Mouse (Mus musculus) heart, embryonic 16.5 days (tissue): ENCODE results near the gene Gm17018. TPM values are rescaled to one million over a fixed set of nuclear protein-coding genes. Genes with fewer than 3 reads are reported as not detected.

Experiments
- ATAC-seq: fragments of 200-750 bp; cut with Nextera tagmentation; replicated peaks from 2 replicates; pipeline ENCODE4 v1.8.0; 2017; ENCODE audit warnings: moderate number of reproducible peaks; ENCODE audit not compliant: insufficient read depth, low FRiP score; ENCODE audit errors: extremely low read depth
- H3K27ac ChIP-seq: fragments of 300-500 bp; sonication (generic); 2 replicates; pipeline ENCODE4 v1.5.1; 2014; ENCODE audit warnings: mild to moderate bottlenecking, low read length, control low read depth, moderate library complexity
- H3K27me3 ChIP-seq: fragments of 300-500 bp; sonication (generic); 2 replicates; pipeline ENCODE4 v1.6.1; 2014; ENCODE audit warnings: low read length, mixed read lengths; ENCODE audit not compliant: control insufficient read depth, insufficient read depth
- H3K36me3 ChIP-seq: fragments of 300-500 bp; sonication (generic); 2 replicates; pipeline ENCODE4 v1.6.1; 2014; ENCODE audit not compliant: control insufficient read depth, insufficient read depth
- H3K4me1 ChIP-seq: fragments of 300-500 bp; sonication (generic); 2 replicates; pipeline ENCODE4 v1.6.1; 2014; ENCODE audit warnings: low read length, mixed read lengths; ENCODE audit not compliant: control insufficient read depth, insufficient read depth
- H3K4me2 ChIP-seq: fragments of 300-500 bp; sonication (generic); 2 replicates; pipeline ENCODE4 v1.6.1; 2014; ENCODE audit warnings: low read depth, mild to moderate bottlenecking, control low read depth, low read length
- H3K4me3 ChIP-seq: fragments of 300-500 bp; sonication (generic); 2 replicates; pipeline ENCODE4 v1.5.1; 2014; ENCODE audit warnings: mild to moderate bottlenecking, control low read depth, low read length
- H3K9ac ChIP-seq: fragments of 300-500 bp; sonication (generic); 2 replicates; pipeline ENCODE4 v1.6.1; 2014; ENCODE audit warnings: low read length, control low read depth
- H3K9me3 ChIP-seq: fragments of 300-500 bp; sonication (generic); replicated peaks from 2 replicates; pipeline ENCODE4 v1.6.1; 2016; ENCODE audit warnings: low read length; ENCODE audit not compliant: control insufficient read depth
- WGBS: fragments of 180-500 bp; shearing (Covaris S2); extraction: QIAGEN DNeasy Blood & Tissue Kit; methylation state at CpG from one replicate; pipeline ENCODE4 v1.1.7; 2014; 5-methylcytosine and 5-hydroxymethylcytosine counted together
- polyA plus RNA-seq: library from polyadenylated mRNA; unstranded; fragments of >200 nt; fragmentation: Nextera tagmentation; extraction: Ambion mirVana; gene quantifications from 2 replicates; pipeline ENCODE4 v1.2.1, GENCODE M21; 2015

Gm17018 gene
- polyA plus RNA-seq, 1 experiment from 2014 or later: 32.0 TPM

DNA sequence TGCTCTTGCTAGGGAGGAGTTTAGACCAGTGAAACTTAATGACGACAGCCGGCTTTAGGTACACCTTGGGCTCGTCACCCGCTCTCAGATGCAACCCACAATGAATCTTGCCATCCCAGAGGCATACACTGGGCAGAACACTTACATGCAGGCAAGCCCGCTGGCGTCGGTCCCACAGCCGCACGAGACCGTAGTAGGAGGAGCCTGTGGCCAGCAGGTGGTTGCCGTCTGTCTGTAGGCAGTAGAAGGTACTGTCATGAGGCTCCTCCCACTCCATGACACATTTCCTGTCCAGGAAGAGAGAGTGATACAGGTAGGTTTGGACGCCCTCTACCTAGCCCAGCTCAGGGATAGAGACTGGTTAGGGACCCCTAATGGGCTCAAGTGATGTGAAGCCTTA is 18.6 kb downstream of the Gm17018 start:
- H3K4me3 ChIP-seq: no peak overlapping the region

GRCm38 (mm10) chr19:45579416-45579815 is 19.0 kb downstream of the Gm17018 start:
- H3K27me3 ChIP-seq: no peaks in the 10 kb centered on the region
- H3K4me1 ChIP-seq: peaks cover 34% of the 10 kb centered on the region
- 0 out of 2 replicates have a peak, but pooled peaks have one; percentile 14 for ATAC-seq

More for the DNA sequence above, 18.6 kb downstream of the Gm17018 start:
- Histone ChIP-seq H3K27ac (no peak overlapping the region), H3K9ac (no peak overlapping the region), H3K4me1 (peaks cover 37% of the 10 kb centered on the region), H3K36me3 (peaks cover 15% of the 10 kb centered on the region), H3K27me3 (no peaks in the 10 kb centered on the region), H3K9me3 (no peaks in the 10 kb centered on the region), H3K4me2 (no peak overlapping the region)
- ATAC-seq: 0 out of 2 replicates have a peak, but pooled peaks have one; percentile 2
- 69% methylated on average over 12 of the region's 12 CpGs for WGBS

DNA sequence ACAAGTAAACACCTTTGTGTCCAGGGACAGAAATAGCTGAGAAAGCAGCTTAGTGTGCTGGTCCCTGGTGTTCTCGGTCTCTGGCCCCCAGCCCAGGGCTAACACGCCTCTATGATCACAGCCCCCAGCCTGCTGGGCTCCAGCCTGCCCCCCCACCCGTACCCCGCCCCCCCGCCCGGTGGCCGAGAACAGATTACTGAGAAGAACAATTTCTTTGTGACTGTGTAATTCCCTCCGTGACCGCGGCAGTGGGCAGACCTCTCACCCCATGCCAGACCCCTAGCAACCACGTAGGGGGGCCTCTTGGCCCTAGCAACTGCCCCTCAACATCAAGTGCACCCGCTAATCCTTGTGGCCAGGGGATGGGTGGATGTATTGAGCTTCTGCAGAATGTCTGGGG is 19.8 kb downstream of the Gm17018 start:
- no peak overlapping the region for H3K4me3 ChIP-seq
- H3K4me1 ChIP-seq: peaks cover 26% of the 10 kb centered on the region
- no peaks in the 10 kb centered on the region for H3K27me3 ChIP-seq
- no peak for ATAC-seq
- no peak overlapping the region for H3K4me2 ChIP-seq
- no peak overlapping the region for H3K9ac ChIP-seq
- peaks cover 15% of the 10 kb centered on the region for H3K36me3 ChIP-seq
- no peak overlapping the region for H3K27ac ChIP-seq
- WGBS: 71% methylated on average over 12 of the region's 12 CpGs
- H3K9me3 ChIP-seq: no peaks in the 10 kb centered on the region

More at GRCm38 (mm10) chr19:45579416-45579815, 19.0 kb downstream of the Gm17018 start:
- Histone ChIP-seq H3K27ac (no peak overlapping the region), H3K9ac (no peak overlapping the region), H3K4me3 (no peak overlapping the region), H3K4me2 (no peak overlapping the region), H3K36me3 (peaks cover 15% of the 10 kb centered on the region), H3K9me3 (no peaks in the 10 kb centered on the region)
- 65% methylated on average over 7 of the region's 7 CpGs for WGBS

DNA sequence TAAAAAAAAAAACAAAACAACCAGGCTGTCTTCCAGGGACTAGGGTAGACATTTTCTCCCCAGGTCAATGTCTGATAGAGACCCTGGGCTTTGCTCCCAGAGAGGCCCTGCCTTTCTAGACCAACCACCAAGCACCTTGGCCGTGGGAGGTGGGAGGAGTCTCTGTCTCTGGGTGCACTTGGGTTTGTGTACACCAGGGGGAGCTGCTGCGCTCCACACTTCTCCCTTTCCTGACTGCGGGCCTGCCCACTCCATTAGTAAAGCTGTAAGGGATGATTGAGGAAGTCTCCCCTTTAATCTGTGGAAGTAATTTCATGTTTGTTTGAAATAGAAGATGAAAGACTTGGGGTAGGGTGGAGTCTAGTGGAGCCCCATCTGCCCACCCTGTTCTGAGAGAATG is 20.8 kb downstream of the Gm17018 start:
- Histone ChIP-seq H3K4me3 (no peak overlapping the region), H3K27ac (no peak overlapping the region), H3K4me2 (no peak overlapping the region), H3K36me3 (peaks cover 18% of the 10 kb centered on the region), H3K9me3 (no peaks in the 10 kb centered on the region), H3K9ac (no peak overlapping the region), H3K4me1 (peaks cover 17% of the 10 kb centered on the region), H3K27me3 (no peaks in the 10 kb centered on the region)
- WGBS: 65% methylated on average over 3 of the region's 3 CpGs
- no peak for ATAC-seq

DNA sequence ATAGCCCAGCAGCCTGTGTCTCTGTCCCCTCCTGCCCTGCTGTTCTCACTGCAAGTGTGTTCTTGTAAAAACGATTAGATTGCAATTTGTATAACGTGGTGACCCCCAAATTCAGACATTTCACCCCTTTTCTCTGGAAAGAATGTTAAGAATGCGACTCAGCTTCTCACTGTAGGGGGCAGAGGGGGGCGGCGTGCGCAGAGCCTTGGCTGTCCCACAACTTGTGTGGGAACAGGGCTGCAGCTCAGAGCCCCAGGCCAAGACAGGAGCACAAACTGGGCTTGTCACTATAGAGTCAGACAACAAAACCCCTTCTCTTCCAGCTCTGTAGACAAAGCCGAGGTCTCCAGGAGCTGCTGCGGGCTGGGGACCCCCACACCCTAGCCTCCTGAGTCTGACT is 21.7 kb downstream of the Gm17018 start:
- no peaks in the 10 kb centered on the region for H3K9me3 ChIP-seq
- H3K9ac ChIP-seq: no peak overlapping the region
- H3K4me1 ChIP-seq: peaks cover 13% of the 10 kb centered on the region
- no peak for ATAC-seq
- H3K36me3 ChIP-seq: peaks cover 18% of the 10 kb centered on the region
- no peaks in the 10 kb centered on the region for H3K27me3 ChIP-seq
- H3K27ac ChIP-seq: no peak overlapping the region
- no peak overlapping the region for H3K4me3 ChIP-seq
- H3K4me2 ChIP-seq: no peak overlapping the region
- WGBS: 43% methylated on average over 8 of the region's 8 CpGs

- Histone ChIP-seq H3K36me3 (peaks cover 15% of the 10 kb centered on the region), H3K4me3 (no peak overlapping the region), H3K9me3 (no peaks in the 10 kb centered on the region), H3K4me2 (no peak overlapping the region), H3K27me3 (no peaks in the 10 kb centered on the region), H3K9ac (no peak overlapping the region), H3K4me1 (peaks cover 13% of the 10 kb centered on the region), H3K27ac (no peak overlapping the region)
- ATAC-seq: no peak
- WGBS: 93% methylated on average over 6 of the region's 6 CpGs
Measured at GRCm38 (mm10) chr19:45583136-45583535, 22.7 kb downstream of the Gm17018 start.

GRCm38 (mm10) chr19:45584856-45585620 is 24.6 kb downstream of the Gm17018 start:
- WGBS: 65% methylated on average over 9 of the region's 9 CpGs
- H3K4me1 ChIP-seq: peaks cover 6% of the 10 kb centered on the region
- no peak overlapping the region for H3K4me3 ChIP-seq
- no peaks in the 10 kb centered on the region for H3K27me3 ChIP-seq
- no peaks in the 10 kb centered on the region for H3K9me3 ChIP-seq
- no peak overlapping the region for H3K4me2 ChIP-seq
- ATAC-seq: no peak
- H3K27ac ChIP-seq: no peak overlapping the region
- peaks cover 9% of the 10 kb centered on the region; the same call in 1 of the 2 replicates for H3K36me3 ChIP-seq
- no peak overlapping the region for H3K9ac ChIP-seq

- H3K9me3 ChIP-seq: no peaks in the 10 kb centered on the region
- WGBS: 53% methylated on average over 3 of the region's 3 CpGs
- no peak overlapping the region for H3K4me3 ChIP-seq
- no peak overlapping the region for H3K4me2 ChIP-seq
- ATAC-seq: no peak
- H3K4me1 ChIP-seq: peaks cover 6% of the 10 kb centered on the region
- peaks cover 10% of the 10 kb centered on the region; the same call in 1 of the 2 replicates for H3K36me3 ChIP-seq
- H3K9ac ChIP-seq: no peak overlapping the region
- no peak overlapping the region for H3K27ac ChIP-seq
- no peaks in the 10 kb centered on the region for H3K27me3 ChIP-seq
Measured at GRCm38 (mm10) chr19:45586850-45587249, 26.4 kb downstream of the Gm17018 start.

DNA sequence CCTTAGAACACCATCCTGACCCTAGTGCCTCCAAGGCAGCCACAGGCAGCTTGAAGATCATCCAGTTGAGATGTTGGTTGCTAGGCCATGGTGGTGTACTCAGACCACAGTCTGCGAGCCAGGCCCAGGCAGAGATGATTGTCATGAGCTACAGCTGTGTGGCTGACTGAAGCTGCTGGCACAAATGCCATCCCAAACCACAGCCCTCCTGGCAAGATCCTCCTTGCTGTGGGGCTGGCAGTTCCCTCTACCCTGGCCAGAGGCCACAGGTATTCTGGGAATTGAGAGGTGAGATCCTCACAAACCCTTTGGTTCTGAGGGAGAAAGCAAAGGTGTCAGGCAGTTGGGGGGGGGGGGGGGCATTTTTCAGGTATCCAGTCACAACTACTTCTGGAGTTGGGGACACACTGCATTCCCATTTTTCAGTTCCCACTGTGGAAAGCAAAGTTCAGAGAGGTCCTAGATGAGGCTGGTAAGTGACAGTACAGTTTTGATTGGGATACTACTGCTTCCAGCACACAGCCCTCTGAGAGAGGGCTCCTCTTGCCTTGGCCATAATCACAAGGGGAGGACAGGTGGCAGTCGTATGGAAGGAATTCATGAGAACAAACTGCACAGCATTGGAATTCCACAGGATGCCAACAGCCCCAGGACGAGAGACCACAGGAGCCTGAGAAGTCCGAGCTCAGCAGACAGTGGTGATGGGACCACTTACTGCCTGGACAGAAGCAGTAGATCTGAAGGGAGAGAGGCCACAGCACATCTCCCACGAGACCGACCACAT is 27.3 kb downstream of the Gm17018 start:
- Histone ChIP-seq H3K4me3 (no peak overlapping the region), H3K9me3 (no peaks in the 10 kb centered on the region), H3K27me3 (no peaks in the 10 kb centered on the region), H3K4me2 (no peak overlapping the region), H3K4me1 (peaks cover 11% of the 10 kb centered on the region), H3K9ac (no peak overlapping the region), H3K27ac (no peak overlapping the region), H3K36me3 (peaks cover 10% of the 10 kb centered on the region; the same call in 1 of the 2 replicates)
- no peak for ATAC-seq
- WGBS: 67% methylated on average over 6 of the region's 6 CpGs
